Mouse (Mus musculus): ENCODE results near the gene Chrnb1.

Chrnb1 gene

DNA sequence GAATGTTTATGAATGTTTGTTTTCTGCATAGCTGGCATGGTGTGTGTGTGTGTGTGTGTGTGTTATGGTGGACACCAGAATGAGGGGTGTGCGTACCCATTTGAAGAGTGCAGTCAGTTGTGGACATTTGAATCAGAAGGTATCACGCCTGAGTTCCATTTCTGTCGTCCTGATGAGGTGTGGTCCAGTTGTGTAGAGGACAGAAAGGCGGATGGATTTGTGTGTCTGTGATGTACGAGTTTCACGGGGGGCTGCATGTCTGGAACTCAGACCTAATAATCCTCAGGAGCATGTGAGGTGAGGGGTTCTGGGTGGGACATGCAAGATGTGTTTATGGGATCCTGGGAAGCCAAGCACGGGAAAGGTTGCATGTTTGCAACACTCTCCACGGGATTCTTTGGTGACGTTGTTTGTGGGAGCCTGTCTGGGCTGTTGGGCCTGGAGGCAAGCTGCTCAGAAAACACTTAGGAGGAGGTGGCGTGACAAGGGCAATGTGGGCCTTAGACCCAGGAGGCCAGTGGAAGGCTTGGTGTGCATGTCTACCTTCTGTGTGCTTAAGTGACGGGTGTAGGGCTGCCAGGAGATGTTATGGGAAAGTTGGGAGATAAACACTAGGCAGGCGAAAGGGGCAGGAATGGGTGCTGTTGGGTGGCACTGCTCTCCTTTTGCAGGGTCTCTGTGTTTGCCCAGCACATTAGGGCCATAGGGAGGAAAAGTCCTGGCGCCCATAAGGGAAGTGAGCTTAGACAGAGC is 28.7 kb downstream of the Chrnb1 start:
- peak; percentile 28 for DNase-seq

DNA sequence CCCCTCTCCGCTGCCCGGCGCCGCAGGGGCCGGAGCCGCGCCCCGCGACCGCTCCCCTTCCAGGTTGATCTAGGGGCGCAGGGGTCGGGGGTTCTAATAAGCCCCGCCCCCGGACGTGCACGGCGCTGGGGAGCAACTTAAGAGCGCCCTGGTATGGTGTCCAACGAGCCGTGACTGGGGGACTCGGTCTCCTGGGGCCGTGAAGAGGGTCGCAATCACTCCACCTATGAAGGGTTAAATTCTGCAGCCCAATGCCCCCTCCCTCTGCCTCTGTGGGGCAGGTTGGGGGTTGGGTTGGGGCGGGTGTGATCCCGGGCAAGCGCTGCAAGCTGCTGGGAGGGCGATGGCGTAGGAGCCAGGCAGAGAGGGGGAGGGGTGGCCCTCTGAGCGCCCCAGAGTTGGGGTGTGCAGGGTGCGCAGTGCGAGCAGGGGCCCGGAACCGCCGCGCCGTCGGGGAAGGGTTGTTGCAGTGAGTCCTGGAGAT is 29.6 kb downstream of the Chrnb1 start:
- peak; percentile 80 for DNase-seq

DNA sequence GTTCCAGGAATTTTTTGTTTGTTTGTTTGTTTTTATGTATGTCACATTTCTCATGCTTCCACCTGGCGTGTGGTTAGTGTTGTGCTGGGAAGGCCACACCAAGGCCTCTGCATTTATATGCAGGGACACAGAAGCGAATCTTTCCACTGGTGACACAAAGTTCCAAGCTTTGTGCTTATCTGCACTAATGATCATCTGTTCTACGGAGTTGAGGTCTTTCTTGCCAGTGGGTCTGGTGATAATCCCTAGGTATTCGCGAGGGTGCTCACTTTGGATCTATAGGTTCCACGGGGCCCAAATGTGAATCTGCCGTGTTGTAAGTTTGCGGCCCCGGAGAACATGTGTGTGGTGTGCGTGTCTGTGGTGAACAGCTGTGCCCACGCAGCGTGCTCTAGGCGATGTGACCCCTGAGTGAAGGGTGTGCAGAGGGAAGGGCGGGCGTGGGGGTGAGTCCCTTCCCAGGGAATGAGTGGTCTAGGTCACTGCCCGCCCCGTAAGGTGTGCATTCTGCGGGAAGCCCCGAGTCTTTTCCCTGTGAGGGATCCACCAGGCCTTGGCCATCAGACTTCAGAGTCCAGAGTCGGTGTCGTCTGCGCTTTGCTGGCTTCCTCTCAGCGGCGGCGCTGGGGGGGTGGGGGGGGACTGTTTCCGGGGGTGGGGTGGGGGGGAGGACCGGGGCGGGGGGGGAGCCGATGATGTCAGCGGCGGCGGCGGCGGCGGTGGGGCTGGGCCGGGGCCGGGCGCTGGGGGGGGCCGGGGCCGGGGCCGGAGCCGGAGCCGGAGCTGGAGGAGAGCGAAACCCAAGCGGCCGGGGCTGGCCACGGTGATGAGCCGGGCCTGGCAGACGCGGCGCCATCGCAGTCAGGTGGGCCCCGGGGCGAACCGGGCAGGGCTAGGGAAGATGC is 30.3 kb downstream of the Chrnb1 start, which contains the start of gene Zbtb4:
Gene Zbtb4, plus strand, starts transcription at position 692 of the 905 bp plus-strand sequence.
- peak; percentile 53 for DNase-seq

DNA sequence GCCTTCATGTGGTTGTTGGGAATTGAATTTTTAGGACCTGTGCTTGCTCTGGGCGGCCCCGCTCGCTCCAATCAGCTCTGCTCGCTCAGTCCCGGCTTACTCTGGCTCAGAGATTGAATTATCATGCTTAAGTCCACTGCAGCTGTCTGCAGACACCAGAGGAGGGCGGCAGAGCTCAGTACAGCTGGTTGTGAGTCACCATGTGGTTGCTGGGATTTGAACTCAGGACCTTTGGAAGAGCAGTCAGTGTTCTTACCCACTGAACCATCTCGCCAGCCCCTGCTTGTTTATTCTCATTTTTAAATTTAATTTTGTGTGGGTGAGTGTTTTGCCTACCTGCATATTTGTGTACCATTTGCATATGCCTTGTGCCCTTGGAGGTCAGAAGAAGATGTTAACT is 32.2 kb downstream of the Chrnb1 start:
- DNase-seq, result no peak

DNA sequence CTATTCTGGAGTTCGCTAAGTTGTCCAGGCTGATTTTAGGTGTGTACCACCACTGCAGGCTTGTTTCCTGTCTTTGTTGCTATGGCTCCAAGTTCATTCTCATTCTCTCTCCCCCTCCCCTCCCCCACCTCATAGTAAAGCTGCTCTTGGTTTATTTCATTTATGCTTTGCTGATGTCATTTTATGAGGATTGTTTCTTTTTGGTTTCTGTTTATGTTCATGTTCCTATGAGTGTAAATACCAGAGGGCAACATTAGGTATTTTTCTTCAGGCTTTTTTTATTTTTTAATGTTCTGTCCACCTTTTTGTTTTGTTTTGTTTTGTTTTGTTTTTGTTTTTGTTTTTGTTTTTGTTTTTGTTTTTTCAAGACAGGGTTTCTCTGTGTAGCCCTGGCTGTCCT is 33.9 kb downstream of the Chrnb1 start, which contains the start of gene Slc35g3:
Gene Slc35g3, minus strand, starts transcription at position 101 of the 400 bp plus-strand sequence.
- DNase-seq, result no peak

DNA sequence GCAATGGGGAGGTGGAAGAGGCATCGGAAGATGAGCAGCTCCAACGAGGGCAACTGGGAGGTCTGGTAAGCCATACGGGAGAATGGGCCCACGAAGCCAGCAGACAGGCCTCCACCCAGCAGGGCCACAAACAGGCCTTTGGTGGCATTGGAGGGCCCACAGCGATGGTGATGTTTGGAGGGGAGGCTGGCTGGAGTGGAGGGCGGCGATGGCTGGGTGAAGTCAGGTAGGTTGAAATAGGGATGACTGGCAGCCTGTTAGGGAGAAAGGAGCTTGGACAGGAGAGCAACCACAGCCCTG is 34.9 kb downstream of the Chrnb1 start:
- no peak for DNase-seq

DNA sequence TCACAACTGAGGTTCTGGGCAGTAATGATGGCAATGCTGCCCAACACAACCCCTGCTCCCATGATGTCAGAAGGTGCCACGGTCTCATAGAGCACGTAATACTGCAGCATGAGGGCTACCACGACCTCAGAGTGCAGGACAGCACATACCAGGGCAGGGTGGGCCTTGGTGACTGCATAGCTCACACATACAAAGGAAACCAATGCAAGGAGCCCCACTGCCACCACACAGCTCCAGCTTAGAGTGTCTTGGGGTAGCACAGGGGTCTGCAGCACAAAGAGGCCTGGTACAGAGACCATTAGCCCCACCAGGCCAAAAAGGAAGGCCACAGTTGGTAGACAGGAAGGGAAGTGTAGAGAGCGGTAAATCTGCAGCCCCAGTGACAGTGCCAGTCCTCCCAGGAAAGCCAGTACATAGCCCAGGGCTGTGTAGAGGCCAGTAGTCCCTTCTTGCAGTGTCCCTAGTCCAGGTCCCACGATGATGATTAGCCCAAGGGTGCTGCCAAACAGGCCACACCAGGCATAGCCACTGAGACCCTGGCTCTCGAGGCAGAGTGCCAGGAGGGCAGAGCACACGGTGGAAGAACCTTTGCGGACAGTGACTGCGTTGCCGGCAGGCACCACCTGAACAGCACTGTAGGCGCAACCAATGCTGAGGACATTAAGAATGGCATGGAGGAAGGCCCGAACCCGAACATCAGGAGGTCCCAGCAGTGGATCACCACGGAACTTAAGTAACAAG is 35.4 kb downstream of the Chrnb1 start:
- no peak for DNase-seq

DNA sequence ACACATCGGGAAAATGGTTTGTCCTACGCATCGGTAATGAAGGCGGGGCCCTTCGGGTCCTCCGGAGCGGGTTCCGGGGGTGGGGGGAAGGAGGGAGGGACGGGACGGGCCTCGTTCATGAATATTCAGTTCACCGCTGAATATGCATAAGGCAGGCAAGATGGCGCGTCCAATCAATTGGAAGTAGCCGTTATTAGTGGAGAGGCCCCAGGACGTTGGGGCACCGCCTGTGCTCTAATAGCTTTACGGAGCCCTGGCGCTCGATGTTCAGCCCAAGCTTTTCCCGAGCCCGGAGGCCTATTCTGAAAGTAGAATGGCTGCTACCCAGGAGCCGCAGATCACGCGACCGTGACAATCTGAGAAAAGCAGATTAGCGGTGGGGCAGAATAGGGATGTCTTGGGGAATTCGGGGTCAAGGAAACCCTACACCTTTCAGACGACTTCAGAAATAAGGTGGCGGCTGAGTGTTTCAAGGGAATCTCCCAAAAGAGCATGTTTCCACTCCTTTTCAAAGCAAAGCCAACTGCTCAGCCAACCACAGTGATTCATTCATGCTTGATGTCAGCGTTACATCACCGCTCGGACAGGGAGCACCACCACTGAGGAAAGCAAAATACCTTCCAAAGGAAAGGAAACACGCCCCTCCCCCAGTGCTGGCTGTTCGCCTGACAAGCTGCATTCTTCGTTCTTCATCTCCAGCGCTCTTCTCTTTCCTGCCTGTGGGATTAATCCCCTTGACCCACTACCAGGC is 36.6 kb downstream of the Chrnb1 start:
- DNase-seq, result peak; percentile 88

DNA sequence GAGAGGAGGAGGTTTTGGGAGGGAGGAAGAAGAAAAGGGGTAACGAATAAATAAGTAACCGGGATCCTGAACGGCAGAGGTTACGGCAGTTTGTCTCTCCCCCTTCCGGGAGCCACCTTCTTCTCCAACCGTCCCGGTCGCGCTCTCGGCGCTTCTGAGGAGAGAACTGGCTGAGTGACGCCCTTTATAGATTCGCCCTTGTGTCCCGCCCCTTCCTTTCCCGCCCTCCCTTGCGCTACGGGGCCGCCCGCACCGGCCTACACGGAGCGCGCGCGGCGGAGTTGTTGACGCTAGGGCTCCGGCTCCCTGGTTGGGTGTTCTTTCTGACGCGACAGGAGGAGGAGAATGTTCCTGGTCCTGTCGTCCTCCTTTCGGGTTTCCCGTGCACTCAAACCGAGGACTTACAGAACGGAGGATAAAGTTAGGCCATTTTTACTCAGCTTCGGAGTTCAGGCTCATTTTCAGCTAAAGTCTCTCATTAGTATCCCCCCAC is 37.2 kb downstream of the Chrnb1 start, which contains the start of gene Polr2a:
Gene Polr2a, minus strand, starts transcription at position 160 of the 493 bp plus-strand sequence.
- peak; percentile 98 for DNase-seq

DNA sequence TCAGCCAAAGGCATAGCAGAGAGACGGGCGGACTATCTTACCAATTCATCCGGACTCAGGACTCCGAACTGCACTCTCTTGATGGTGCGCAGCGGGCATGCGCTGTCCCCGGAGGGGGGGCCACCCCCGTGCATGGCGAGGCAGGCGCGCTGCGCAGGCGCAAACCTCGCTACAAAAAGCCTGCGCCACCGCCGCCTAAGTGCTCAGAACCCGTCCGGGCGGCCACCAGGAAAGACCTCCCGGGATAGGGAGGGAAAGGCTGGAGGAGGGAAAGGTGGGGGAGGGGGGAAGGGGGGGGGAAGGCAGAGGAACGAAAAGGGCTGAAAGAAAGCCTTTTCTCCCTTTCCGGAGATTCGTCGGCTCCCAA is 37.7 kb downstream of the Chrnb1 start:
- peak; percentile 98 for DNase-seq

DNA sequence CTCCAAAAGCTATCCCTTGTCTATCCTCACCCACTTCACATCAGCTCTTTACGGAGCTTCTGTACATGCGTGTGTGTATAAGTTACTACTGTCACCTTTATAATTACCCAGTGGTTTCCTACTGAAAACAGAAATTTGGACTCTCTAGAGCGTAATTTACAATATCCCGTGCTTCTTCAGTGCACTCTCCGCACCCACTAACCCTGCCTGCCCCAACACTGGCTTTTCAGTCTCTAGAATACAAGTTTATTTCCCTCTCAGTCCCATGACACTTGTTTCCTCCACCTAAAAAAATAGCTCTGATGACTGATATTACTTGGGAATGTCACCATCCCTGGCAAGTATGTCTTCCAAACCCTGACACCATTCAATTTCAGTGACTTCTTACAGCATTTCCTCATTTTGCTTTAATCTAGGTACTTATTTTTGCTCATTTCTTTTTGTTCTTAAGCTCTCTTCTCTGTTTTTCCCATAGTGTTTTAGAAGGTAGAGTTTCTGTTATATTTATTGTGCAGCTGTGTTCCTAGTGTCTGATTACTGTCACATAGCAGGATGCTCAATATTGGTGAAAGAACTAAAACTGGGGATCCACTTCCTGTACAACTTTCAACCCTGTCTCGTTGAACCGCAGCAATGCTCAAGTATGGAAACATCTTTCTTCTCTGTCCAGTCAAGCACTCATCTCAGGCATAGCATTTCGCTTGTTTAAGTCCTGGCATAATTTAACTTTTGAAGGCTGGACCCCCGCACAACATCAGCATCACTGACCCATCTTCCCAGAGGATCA is 38.2 kb downstream of the Chrnb1 start:
- no peak for DNase-seq

DNA sequence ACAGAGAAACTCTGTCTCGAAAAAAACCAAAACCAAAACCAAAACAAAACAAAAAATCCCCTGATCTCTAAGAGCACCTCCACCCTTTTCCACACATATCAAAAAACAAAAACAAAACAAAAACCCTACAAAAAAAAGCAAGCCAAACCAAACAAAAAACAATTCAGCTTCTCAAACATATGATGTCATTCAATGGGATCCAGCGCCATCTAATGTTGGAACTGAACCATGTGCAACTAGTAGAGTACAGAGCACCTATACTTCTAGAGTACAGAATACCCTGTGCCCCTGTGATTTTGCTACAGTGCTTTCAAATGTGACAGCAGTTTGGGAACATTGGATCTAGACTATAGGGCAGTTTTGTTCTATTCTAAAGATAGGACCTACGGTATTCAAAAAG is 41.0 kb downstream of the Chrnb1 start:
- peak; percentile 52 for DNase-seq

DNA sequence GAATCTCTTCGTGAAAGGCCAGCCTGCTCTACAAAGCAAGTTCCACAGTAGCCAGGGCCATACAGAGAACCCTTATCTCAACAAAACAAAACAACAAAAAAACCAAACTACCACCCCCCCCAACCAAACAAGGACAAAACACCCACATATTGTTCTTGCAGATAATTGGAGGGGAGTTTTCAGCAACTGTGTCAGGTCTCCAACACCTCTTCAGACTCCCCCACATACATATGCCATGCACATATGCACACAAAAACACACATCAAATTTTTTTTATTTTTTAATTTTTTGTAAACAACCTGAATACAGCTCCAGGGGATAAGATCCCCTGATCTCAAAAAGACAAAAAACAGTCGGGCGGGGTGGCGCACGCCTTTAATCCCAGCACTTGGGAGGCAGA is 41.5 kb downstream of the Chrnb1 start:
- DNase-seq, result no peak

DNA sequence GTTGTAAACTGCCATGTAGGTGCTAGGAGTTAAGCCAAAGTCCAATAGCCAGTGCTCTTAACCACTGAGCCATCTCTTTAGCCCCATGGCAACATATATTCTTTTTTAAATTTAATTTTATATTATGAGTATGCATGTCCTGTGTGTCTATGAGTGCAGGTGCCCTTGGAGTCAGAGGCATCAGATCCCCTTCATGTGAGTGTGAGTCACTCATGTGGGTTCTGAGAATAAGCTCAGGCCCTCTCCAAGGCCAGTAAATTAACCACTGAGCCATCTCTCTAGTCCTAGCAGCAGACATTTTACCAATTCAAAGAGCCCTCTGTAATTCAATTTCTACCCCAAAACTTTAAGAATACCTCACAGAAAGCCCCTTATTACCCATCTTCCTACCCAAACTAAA is 43.1 kb downstream of the Chrnb1 start:
- no peak for DNase-seq

DNA sequence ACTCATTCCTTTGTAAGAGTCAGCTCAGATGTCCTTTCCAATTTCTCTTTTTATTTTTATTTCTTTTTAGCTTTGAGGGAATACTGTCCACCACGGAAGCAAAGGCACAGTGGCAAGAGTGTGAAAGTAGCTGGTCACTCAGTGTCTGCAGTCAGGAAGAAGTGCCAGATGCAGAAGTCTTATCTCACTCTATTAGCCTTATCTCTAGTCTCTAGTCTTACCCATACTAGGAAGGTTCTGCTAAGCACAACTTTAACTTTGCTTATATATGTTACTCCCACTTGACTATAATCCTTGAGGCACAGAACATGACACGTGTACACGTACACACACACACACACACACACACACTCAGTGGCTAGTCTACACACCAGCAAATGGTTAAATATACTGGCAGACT is 44.1 kb downstream of the Chrnb1 start:
- no peak for DNase-seq

Measured in lung, postnatal 14 days (tissue).